Mouse (Mus musculus): ENCODE results near the gene Atp2a2.
"Not testable (repeated sequence)": the region's sequence is repeated elsewhere in the genome, so short reads cannot be mapped to it uniquely, and the experiment has no call there.

Atp2a2 gene

DNA sequence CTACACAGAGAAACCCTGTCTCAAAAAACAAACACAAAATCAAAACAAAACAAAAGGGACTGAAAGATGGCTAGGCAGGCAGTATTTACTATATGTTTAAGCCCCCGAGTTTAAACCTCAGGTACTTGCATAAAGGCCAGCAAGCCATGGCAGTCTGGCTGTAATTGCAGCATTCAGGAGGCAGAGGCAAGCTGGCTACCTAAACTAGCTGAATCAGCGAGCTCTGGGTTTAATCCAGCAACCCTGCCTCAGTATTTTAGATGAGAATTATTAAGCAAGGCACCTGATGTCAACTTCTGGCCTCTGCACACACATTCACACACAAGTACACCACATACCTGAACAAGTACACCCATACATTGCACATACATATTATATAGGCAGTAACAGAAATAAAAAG is 4.0 kb downstream of the Atp2a2 start:
- DNase-seq (ENCODE audit: low spot score in 2 of 2) = no peak

DNA sequence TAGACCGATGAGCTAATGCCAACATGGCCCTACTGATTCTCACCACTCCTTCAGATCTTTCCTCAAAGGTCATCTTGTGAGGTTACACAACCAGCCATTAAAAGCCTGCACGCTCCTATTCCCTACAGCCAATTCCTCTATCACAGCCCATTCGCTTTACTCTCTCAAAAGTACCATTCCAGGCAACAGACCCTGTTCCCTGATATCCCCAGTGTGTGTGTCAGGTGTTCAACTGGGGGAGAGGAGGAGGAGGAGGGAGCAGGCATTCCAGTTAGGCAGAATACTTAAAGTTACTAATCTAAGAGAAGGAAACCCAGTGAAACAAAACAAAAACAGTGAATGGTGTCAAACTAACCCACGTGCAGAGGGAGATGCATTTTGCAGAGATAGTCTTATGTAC is 5.0 kb downstream of the Atp2a2 start:
- no peak for DNase-seq (ENCODE audit: low spot score in 2 of 2)

- DNase-seq (ENCODE audit: low spot score in 2 of 2) = no peak
Observed at GRCm38 (mm10) chr5:122494449-122494848, 7.6 kb downstream of the Atp2a2 start.

DNA sequence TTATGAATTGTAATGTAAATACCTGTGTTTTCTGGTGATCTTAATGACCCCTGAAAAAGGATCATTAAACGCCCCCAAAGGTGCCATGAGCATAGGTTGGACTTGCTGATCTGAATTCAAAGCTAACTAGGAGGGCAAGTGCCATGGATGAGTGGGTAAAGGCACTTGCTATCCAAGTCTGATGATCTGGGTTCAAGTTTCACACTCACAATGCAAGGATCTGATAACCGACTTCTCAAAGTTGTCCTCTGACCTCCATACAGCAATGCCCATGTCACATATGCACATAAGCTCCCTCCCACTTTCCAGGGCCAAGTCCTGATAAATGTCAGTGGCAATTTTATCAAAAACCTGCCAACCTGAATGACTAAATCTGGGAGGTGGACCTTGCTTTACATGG is 9.0 kb downstream of the Atp2a2 start:
- DNase-seq (ENCODE audit: low spot score in 2 of 2) = no peak

DNA sequence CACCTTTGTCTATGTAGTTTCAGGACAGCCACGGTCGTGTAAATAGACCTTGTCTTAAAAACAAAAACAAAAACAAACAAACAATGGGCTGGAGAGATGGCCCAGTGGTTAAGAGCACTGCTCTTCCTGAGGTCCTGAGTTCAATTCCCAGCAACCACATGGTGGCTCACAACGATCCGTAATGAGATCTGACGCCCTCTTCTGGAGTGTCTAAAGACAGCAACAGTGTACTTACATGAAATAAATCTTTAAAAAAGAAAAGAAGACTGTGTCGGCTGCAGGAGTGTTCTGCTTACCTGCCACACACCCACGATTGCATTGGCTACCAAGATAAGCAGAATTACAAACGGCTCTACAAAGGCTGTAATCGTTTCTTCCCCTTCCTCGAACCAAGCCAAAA is 10.6 kb downstream of the Atp2a2 start:
- DNase-seq (ENCODE audit: low spot score in 2 of 2) = no peak

- no peak for DNase-seq (ENCODE audit: low spot score in 2 of 2)
Observed at GRCm38 (mm10) chr5:122490148-122490547, 11.9 kb downstream of the Atp2a2 start.

DNA sequence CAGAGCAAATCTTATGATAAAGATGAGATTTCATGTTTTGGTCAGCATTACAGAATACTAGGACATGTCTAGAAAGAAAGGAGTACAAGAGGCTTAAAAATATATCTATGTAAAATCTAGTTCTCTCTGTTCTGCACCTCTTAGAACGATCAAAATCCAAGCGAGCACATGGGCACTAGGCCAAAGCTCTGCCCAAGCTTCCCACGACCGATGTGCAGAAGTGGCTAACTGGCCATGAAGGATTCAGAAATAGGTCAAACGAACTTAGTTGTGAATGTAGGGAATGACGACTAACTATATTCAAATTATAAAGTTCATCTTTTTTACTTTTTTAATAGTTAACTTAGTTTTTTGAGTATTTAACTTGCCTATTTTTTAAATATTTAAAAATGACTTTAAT is 14.2 kb downstream of the Atp2a2 start:
- DNase-seq (ENCODE audit: low spot score in 2 of 2) = no peak

DNA sequence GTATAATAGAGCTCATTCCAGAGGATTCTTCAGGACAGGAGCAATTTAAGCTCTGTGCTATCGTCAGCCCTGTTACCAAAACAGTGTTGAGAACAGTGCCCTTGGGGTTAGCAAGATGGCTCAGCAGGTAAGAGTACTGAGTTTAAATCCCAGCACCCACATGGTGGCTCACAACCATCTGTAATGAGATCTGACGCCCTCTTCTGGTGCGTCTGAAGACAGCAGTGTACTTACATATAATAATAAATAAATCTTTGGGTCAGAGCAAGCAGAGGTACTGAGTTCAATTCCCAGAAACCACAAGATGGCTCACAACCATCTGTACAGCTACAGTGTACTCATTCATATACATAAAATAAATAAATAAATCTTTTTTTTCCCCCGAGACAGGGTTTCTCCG is 15.8 kb downstream of the Atp2a2 start:
- not testable (repeated sequence) for DNase-seq (ENCODE audit: low spot score in 2 of 2)

DNA sequence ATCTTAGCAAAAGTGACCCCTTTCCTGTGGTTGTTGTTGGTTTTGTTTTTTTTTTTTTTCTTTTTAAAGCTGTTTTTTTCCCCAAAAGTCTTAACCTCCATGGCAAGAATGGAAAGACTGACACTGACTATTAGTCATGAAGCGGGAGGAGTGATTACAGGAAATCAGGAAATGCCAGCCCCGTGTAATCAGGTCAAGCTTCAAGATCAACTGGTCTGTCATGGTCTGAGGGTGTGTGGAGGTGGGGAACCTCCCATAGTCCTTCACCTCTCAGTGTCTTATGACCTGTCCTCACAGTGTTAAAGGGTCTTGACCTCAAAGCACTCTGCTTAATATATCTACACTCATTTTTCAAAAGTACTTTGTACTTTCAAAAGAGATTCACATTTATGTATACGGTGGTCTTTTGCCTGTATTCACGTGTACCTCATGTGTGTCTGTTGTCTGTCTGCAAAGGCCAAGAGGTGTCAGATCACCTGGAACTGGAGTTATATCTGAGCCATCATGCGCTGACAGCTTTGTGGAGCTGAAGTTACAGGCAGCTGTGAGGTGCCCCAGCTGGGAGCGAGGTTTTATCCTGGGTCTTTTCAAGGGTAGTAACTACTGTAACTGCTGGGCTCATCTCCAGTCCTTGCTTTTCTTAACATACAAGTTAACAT is 19.2 kb downstream of the Atp2a2 start:
- DNase-seq (ENCODE audit: low spot score in 2 of 2) = no peak

GRCm38 (mm10) chr5:122481844-122482243 is 20.2 kb downstream of the Atp2a2 start:
- DNase-seq (ENCODE audit: low spot score in 2 of 2) = no peak

DNA sequence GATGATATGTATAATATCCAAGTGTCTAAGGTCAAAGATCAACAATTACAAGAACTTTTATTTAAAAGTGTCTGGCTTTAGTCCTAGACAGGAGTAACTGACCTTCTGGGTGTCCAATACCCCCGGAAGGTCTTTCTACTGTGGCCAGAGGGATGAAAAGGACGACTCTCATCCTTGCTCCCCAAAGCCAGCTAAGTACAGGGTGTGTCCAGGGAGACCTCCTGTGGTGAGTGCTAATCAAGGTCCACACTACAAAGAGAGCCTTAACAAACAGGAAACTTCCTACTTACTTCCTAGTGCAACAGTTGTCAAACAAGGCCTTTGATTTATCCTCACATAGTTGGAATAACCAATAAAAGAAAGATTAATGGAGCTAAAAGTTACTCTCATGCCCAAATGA is 22.9 kb downstream of the Atp2a2 start:
- no peak for DNase-seq (ENCODE audit: low spot score in 2 of 2)

DNA sequence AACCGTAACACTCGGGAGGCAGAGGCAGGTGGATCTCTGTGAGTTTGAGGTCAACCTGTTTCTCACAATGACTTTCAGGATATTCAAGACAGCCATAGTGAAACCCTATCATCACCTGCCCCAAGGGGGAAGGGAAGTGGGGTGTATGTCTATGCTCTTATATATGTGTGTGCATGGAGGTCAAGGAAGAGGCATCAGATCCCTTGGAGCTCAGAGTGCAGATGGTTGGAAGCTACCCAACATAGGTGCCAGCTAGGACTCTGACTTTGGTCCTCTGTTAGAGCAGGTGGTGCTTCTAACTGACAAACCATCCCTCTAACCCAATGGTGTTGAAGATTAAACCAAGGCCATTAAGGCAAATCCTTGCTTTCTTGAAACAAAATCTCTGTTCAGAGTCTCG is 24.5 kb downstream of the Atp2a2 start:
- DNase-seq (ENCODE audit: low spot score in 2 of 2) = no peak

GRCm38 (mm10) chr5:122476078-122476477 is 25.9 kb downstream of the Atp2a2 start:
- no peak for DNase-seq (ENCODE audit: low spot score in 2 of 2)

DNA sequence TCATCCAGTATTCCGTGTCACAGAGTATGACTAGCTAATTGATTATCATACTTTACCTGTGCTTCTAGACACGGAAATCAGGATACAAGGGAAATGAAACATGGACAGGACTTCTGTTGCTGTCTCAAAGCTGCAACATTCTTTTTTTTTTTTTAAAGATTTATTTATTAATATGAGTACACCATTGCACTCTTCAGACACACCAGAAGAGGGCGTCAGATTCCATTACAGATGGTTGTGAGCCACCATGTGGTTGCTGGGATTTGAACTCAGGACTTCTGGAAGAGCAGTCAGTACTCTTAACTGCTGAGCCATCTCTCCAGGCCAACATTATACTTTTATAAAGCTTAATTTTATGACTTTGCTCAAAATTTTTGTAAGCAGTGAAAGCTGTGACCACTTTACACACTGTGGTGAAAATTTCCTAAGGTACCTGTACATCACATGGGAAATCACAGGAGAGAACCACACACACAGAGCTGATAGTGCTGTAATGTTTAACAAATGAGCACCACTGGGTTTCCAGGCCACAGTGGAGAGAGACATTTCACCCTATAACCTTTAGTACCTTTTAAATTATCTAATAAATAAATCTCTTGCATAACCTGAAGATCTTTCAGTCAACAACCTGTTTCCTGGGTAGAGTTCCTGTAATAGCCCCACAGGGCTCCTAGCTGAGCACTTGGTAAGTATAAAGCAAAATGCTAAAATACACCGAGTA is 27.2 kb downstream of the Atp2a2 start:
- DNase-seq (ENCODE audit: low spot score in 2 of 2) = no peak

- no peak for DNase-seq (ENCODE audit: low spot score in 2 of 2)
Observed at GRCm38 (mm10) chr5:122471658-122472057, 30.4 kb downstream of the Atp2a2 start.

DNA sequence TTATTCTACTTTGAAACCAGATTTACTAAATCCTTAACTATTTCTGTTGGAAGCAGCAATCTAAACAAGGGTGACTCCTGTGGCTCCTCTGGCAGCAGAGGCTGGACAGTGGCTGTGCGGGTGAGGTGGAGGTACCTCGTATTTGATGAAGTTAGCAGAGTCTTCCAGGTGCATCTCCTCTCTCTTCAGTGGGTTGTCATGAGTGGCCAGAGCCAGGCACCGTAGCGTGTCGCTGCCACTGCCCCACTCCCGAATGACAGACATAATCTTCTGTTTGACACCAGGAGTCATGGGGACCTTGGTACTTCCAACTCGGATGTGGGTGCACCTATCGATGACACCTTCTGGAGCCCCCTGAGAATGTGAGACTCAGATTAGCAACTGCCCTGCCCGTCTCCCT is 40.6 kb downstream of the Atp2a2 start:
- no peak for DNase-seq (ENCODE audit: low spot score in 2 of 2)

DNA sequence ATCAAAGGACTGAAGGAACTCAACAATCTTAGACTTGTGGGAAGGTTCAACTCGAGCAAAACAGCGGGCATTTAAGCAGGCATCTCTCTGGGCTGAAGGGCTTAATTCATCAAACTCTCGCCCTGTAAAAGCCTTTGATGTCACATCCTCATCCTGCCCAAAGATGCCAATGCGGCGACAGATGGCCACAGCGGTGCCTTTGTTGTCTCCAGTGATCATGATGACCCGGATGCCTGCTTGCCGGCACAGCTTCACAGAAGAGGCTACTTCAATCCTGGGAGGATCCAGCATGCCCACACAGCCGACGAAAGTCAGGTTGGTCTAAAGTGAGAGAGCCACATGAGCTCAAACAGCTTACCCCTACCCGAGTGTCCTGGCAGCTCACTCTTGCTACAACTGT is 41.4 kb downstream of the Atp2a2 start:
- no peak for DNase-seq (ENCODE audit: low spot score in 2 of 2)

DNA sequence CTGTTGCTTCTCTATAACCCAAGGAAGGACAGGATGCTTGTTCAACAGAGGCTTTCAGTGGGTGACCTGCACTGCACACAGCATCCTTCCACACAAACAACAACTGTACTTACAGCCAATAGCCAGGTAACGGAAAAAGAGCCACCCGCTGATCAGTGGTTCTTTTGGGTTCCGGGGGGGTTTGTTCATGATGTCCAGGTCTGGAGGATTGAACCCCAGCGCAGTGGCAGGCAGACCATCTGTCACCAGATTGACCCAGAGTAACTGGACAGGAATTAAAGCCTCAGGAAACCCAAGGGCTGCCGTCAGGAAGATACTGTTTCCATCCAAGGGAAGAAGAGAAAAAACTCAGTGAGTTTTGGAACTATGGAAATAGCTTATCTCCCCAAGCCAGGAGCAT is 42.7 kb downstream of the Atp2a2 start:
- DNase-seq (ENCODE audit: low spot score in 2 of 2) = no peak

- DNase-seq (ENCODE audit: low spot score in 2 of 2) = no peak
Observed at GRCm38 (mm10) chr5:122458066-122458465, 44.0 kb downstream of the Atp2a2 start.

DNA sequence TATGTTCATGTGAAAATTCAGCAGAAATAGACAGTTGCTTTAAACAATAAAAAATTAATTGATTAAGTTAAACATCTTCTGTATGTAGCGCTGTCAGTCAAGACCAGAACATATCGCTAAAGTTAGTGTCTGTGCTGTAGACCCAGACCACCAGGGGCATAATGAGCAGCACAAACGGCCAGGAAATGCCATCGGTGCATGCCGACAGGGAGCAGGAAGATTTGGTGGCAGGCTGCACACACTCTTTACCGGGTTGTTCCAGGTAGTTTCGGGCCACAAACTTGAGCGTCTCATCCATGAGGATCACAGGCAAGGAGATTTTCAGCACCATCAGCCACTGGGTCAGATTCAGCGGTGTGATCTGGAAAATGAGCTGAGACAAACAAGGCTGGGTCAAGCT is 45.0 kb downstream of the Atp2a2 start:
- DNase-seq (ENCODE audit: low spot score in 2 of 2) = not testable (repeated sequence)

- DNase-seq (ENCODE audit: low spot score in 2 of 2) = no peak
Observed at GRCm38 (mm10) chr5:122455584-122455983, 46.4 kb downstream of the Atp2a2 start.

- no peak for DNase-seq (ENCODE audit: low spot score in 2 of 2)
Observed at GRCm38 (mm10) chr5:122454883-122455282, 47.1 kb downstream of the Atp2a2 start.

DNA sequence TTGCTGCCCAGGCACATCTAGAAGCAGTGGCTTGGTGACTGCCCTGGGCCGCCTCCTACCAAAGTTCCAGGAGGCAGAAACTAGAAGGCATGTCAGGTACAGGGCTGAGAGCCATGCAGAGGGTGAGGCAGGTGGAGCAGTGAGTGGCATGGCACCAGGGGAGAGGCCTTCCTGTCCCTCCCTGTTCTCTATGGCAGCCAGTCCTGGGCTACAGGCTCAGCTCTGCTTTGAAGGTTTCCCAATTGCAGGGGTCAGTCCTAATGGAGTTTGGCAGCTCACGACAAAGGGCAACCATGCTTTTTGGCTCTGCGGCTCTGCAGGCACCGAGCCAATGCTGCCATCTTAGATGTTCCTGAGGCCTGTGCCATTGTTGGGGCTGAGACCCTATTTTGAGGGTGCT is 47.6 kb downstream of the Atp2a2 start:
- no peak for DNase-seq (ENCODE audit: low spot score in 2 of 2)

DNA sequence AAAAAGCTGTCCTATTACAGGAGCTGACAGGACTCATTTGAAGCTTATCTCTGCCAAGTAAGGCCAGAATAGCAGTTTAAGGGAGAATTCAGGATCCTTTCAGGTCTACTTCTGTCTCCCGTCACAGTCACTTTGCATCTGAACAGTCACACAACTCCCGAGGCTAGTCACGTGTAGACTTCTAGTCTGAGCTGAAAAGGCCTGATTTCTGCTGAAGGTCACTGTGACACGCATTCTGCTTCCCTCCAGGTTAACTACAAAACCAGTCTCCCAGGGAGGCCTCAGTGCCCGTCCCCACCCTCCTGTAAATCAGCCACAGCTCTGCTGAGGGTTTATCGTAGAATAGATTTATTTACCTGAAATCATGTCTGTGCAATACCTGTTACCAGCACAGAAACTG is 48.8 kb downstream of the Atp2a2 start:
- DNase-seq (ENCODE audit: low spot score in 2 of 2) = no peak

Data from frontal cortex, postnatal 14 days (tissue).